Mouse (Mus musculus) CD4-positive, CD25-positive, alpha-beta regulatory T cell, adult 2 months (primary cell): ENCODE measurements around the gene Ormdl1.
"Not testable (repeated sequence)": the region's sequence is repeated elsewhere in the genome, so short reads cannot be mapped to it uniquely, and the experiment has no call there.

Experiments
- DNase-seq: peaks from one replicate; pipeline ENCODE4 v3.0.0-alpha.2; 2012; ENCODE audit warnings: low read depth, low spot score

Gene Ormdl1

DNA sequence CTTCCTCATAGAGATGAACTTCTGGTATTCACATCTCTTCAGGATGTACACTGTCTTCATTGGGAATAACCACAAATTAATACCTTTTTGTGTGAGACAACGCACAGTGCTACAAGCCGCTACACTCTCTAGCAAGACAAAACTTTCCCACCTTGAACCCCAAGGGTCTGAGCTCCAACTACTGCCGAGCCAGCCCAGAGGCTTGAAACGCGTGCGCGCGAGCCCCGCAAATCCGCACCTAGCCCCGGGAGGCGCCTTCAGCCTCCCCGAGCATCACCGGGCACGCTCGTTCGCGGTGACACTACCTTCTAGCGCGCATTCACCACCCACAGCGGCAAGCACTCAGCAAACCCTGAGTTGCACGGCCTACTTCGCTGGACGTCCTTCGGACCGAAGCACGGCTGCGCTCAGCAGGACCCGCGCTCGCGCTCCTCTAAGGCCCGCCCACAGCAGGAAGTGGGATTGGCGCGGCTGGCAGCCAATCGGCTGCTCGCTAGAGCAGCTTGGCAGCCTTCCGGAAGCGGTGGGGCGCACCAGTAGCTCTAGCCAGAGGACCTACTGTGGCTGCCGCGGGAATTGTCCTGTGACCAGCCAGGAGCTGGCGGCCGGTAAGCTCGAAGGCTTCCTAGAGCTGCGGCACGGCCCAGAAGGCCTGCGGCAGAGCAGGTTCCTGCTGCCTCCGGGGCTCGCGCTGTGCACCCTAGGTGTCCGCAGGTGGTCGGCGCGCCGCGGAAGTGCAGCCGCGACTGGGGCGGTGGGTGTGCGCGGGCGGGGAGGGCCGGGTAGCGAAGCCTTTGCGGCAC, at the start of gene Ormdl1, which contains the start of the genes Pms1 and Gm28778:
Ormdl1 (plus strand) TSS at position 515 of the 803 bp plus-strand sequence.
Pms1 (minus strand) TSS at position 438 of the 803 bp plus-strand sequence.
Gm28778 (plus strand) TSS at position 531 of the 803 bp plus-strand sequence.
- peak; percentile 94 for DNase-seq

DNA sequence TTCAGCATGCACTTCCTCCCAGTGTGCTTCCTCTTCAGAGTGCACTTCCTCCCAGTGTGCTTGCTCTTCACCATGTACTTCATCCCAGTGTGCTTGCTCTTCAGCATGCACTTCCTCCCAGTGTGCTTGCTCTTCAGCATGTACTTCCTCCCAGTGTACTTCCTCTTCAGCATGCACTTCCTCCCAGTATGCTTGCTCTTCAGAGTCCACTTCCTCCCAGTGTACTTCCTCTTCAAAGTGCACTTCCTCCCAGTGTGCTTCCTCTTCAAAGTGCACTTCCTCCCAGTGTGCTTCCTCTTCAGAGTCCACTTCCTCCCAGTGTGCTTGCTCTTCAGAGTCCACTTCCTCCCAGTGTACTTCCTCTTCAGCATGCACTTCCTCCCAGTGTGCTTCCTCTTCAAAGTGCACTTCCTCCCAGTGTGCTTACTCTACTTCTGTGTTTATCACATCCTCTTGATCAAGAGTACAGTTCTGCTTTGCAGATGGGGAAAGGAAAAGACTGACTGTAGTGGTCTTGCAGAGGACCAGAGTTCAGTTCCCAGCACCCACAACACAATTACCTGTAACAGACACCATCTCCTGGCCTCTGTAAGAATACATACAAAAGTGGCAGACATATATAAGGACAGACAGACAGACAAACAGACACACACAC, 31.8 kb upstream of the Ormdl1 start:
- DNase-seq = not testable (repeated sequence)

DNA sequence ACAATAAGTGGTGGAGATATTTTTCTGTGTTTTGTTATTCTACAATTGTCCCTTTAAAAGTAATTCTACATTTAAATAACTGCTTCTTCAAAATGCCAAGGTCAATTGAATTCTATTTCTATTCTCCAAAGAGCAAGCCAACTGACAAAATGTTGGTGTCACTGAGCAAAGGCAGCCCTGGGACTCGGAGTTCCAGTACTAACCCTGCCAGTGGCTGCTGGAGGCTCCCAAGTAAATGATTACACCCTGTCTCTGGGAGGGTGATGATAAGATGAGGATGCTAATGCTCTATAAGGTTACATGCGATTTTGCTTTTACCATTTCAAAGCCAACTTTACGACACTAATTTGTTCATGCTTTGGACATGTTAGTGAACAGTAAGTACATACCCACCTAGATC, 27.0 kb upstream of the Ormdl1 start:
- DNase-seq = no peak

DNA sequence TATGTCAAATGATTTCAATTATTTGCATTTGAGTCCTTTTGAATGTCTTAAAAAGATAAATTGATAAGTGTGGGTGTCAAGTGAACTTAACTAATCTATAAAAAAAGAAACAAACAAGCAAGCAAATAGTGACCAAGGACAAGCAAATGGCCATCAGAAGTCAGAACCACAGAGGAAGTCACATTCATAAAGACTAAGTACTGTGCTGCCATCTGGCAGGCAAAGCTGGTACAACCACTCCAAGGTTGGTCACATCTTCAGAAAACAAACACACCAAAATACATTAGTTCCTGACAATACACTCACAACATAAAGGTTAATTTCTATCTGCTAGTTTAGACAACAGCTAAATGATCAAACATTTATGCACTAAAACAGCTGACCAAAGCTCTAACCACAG, 24.2 kb upstream of the Ormdl1 start:
- peak; percentile 52 for DNase-seq

DNA sequence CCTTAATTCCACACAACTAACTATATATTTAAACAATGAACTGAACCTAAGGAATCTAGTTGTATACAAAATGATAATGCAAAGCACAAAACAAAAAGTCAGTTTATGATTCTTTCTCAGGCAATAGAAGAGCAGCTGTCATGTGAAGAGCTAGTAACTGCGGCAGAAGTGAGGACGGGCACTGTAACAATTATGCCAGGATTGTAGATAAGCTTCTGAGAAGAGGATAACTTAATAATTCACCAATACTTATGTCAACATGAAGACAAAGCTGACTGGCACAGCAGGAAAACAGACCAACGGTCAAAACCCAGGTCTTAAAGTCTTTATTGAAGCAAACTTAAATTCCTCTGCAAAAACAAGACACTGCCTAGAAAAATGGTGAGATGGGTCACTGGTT, 5.7 kb upstream of the Ormdl1 start:
- no peak for DNase-seq

DNA sequence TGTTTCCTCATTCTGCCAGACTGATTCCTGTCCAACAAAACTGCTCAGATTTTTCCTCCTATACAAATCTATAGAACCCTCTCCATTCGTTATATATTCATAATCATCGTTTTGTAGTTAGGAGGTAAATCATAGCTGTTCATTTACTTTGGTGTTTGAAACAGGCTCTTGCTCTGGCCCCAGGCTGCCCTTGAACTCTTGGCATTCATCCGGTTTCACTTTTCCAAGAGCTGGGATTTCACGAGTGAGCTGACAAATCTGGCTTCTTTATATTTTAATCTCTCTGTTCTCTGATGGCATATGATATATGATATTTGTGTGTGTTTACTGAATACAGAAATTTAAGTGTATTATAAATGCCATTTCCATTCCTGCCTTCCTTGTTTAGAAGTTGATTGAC, 3.6 kb downstream of the Ormdl1 start:
- no peak for DNase-seq

DNA sequence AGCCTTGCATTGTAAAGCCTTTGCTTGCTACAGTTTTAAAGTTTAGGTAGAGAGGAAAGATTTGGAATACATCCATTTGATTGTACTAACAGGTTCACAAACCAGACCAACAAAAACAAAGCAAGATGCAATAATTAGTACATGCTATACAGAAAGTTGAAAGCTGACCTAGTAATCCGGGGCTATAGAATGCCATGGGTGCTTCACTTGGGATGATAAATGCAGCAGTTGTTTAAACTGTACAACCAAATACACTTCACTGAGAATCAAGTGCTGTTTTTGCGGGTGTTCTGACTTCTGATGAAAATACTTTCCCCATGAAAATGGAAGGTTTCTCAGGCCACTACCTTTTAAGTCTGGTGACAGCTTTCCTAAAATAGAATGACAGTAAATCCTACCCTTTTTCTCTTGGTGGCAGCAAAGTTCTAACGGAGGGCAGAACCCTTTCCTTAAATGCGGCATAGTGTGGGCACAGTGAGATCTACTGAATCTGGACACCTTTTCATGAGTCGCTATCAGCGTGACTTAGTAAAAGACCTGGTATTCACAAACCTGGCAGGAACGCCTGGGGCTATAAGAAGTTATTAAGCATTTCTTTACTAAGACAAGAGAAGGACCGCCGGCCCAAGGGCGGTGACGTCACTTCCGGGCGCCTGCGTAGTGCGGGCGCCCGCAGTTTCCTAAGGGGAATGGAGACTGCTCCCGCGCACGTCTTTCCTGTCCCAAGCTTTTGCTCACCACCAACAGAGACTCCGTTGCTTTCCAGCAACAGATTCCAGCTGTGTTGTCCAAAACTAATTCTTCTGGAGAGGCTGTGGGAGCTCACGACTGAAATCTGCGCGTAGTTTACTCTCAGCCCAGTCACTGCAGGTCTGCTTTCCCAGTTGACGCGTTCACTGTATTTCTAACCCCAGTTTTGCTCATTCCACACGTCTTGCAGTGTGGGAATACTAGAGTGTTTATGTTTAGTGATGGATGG, 16.4 kb downstream of the Ormdl1 start, which contains the start of gene Osgepl1:
Osgepl1 (plus strand) TSS at position 636 of the 979 bp plus-strand sequence.
- peak; percentile 90 for DNase-seq

DNA sequence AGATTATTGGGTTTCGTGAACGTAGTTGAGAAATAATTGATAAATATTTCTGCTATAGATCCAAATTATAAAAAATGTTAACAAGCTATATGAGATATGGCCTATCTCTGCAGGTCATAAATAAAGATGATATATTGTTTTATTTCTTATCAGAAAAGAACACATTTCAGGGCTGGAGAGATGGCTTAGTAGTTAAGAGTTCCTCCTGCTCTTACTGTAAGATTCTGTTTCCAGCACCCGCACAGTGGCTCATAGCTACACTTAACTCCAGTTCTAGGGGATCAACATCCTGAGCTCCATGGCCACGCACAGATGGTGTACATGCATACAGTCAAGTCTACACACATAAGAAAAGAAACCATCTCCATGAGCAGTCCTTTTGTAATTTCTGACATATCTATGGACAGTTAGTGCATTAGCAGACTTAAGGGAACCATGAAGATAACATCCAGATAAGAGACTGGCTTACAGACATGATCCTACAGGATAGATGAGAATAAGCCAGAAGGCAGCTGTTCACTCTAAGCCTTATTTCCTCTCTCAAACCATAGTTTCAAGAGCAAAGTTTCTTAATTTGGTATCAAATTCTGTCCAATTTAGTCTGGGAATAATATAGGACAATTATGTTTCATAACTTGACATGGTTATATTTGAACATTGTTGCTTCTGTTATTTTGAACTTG, 24.9 kb downstream of the Ormdl1 start:
- DNase-seq = no peak

DNA sequence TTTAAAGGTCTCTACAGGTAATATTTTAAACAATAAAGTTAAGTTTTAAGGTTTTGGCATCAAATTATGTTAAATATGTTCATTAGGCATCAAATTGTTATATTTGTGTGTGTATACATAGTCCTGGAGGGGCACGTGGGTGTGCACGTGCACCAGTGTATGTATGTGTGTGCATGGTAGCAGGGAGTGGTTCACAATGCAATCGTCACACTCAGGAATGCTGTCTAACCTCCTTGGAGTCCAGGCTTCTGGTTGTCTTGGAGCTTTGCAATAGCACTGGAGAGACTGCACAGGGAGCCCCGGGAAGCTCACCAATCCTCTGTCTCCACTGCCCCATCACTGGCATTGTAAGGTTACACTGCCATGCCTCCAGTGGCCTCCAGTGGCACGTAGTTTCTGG, 26.4 kb downstream of the Ormdl1 start:
- no peak for DNase-seq

DNA sequence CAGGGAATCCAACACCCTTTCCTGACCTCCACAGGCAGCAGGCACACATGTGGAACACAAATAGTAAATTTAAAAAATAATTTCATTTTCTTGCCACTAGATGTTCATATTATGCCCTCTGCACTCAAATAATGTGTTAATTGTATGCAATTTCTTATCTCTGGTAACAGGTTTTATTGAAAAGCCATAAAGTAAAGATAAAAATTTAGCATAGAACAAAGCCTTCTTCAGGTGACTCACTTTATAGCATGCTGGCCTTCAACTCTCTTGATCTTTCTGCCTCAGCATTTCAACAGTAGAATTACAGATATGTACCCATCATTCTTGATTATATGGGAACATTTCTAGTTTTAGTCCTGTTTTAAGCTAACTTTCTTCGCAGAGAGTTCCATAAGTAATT, 27.4 kb downstream of the Ormdl1 start:
- DNase-seq = no peak

DNA sequence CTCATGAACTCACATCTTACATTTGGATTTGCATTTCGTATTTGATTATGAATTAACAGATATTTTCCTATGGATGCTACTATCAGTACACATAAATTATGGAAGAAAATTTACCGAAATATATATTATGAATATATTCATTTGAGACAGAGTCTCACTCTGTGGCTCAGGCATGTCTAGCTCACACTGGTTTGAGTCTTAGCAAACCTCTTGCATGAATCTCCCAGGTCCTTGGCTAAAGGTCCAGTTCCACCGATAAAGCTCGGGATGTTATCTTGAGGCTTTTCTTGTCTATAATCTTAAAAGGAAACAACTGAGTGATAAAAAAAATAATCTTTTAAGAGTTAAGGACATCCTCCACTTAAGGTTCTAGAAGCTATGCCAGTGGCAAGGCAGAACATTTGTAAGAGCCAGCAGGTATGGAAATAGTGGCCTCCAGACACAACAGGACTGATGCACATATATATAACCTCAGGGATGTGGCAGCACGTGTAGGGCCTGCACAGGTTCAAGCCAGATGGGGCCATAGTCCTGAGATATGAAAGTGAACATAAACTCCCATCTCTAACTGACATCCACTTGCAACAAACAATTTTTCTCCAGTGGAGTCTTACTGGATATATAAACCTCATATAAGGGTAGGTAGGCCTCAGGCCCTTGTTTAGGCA, 28.1 kb downstream of the Ormdl1 start:
- no peak for DNase-seq

DNA sequence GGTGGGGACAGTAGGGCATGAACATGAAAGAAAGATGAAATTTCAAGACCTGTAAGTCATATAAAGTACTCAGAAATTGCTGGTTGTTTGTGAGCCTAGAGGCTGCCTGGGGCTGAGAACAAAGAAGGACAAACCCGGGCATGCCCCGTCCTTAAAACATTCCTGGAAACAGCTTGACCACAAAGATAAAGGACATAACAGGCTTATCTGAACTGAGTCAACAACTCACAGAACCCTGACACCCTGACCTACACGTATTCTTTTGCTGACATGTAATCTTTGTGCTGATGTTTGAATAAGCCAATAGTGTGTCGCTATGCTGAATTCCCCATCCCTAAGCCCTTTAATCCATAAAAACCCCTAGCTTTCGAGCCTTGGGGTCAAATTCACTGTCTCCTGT, 36.6 kb downstream of the Ormdl1 start:
- not testable (repeated sequence) for DNase-seq

DNA sequence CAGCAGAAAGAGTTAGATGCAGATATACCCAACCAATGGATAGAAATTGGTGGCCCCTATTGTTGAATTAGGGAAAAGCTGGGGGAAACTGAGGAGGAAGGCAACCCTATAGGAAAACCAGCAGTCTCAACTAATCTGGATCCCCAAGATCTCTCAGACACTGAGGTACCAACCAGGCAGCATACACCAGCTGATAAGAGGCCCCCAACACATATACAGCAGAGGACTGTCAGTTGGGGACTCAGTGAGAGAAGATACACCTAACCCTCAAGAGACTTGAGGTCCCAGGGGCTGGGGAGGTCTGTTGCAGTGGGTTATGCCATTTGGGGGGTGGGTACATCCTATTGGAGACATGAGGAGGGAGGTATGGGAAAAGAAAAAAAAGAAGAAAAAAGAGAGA, 38.6 kb downstream of the Ormdl1 start:
- DNase-seq = no peak

DNA sequence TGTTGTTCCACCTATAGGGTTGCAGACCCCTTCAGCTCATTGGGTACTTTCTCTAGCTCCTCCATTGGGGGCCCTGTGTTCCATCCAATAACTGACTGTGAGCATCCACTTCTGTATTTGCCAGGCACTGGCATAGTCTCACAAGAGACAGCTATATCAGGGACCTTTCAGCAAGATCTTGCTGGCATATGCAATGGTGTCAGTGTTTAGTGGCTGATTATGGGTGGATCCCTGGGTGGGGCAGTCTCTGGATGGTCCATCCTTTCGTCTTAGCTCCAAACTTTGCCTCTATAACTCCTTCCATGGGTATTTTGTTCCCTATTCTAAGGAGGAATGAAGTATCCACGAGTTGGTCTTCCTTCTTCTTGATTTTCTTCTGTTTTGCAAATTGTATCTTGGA, 40.5 kb downstream of the Ormdl1 start:
- DNase-seq = not testable (repeated sequence)

DNA sequence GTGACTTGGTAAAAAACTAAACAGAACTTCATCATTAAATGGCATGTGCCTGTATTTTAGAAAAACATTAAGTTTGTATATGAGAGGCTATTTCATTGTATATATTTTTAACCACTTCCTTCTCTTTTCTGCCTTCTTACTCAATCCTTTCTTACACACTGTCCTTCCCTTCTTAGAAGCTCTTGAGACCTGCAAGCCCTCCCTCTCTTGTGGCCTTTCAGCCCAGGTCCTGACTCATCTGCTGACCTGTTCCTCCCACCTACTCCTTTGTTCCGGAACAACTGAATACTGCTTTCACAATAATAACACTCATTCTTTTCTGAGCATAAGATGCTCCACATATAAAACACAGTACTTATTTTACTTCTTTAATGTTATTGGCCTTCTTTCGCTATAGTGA, 44.2 kb downstream of the Ormdl1 start:
- DNase-seq = no peak

DNA sequence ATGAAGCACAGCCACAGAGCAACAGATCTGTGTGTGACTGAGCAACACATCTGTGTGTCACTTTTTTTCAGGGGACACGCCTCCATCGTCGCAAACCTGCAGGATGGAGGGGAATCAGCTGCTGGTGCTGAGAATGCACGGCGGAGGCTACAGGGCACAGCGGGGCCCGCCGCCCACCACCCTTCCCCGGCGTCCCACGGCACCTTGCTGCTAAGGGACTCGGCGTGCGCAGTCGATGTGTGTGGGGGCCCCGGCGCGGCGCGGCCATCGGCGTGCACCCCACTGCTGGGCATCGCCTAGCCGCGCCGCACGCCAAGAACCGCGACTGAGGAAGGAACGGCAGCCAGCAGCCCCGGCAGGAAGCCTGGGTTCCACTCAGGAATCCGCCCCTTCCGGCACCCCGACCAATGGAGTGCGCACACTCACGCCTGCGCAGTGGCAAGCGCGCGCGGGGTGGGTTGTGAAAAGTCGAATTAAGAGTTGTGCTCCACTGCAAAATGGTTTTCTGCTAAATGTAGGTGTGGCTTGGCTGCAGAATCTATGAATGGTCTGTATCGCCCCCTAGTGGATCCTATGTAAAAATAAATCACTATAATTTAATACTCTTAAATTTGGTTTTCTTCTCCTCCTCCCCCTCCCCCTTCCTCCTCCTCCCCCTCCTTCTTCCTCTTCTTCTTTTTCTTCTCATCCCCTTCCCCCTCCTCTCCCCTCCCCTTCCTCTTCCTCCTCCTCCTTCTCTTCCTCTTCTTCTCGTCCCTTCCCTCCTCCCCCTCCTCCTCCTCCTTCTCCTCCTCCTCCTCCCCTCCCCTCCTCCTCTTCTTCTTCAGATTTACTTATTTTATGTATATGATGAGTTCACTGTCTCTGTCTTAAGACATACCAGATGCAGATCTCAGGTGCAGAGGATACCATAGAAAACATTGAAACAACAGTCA, 55.7 kb downstream of the Ormdl1 start, which contains the start of the genes Asdurf, Gm28551 and Asnsd1:
Asdurf (minus strand) TSS at position 293 of the 935 bp plus-strand sequence.
Gm28551 (minus strand) TSS at position 341 of the 935 bp plus-strand sequence.
Asnsd1 (minus strand) TSS at position 426 of the 935 bp plus-strand sequence.
- DNase-seq = peak; percentile 98

DNA sequence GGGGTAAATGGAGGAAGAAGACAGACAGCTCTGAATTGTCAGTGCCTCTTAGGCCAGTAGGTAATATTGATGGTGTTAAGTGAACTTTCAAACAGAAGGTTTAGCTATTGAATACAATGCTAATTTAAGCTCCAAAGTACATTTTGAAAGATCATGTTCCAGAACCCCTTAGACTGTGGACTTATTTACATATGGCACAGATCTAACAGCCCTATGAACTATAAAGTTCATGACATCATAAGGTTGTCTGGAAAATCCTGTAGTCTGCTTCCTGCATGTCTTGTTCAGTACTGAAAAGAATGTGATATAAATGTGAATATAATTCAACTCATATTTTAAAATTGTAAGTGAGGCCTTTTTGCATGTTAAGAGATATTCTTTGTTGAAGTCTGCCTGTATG, 62.1 kb downstream of the Ormdl1 start:
- no peak for DNase-seq
